Mouse (Mus musculus) MEL (cell line): ENCODE measurements around the gene Bfar. TPM values are rescaled to one million over a fixed set of nuclear protein-coding genes. Genes with fewer than 3 reads are reported as not detected.

Experiments
- DNase-seq: peaks from one replicate; pipeline ENCODE4 v3.0.0; 2011; ENCODE audit warnings: low read depth, low spot score
- H3K27ac ChIP-seq: 2 replicates; pipeline ENCODE4 v1.5.1; 2012; ENCODE audit warnings: low read depth, mild to moderate bottlenecking, control low read depth, low read length, moderate library complexity; ENCODE audit not compliant: control insufficient read depth
- H3K27me3 ChIP-seq, 2 experiments: fragments of 150-350 bp in 1 of 2; sonication (generic) in 1 of 2; 2 replicates each; pipeline ENCODE4 v1.6.1; 2012; ENCODE audit warnings: low read length in 2 of 2, mild to moderate bottlenecking in 2 of 2, improper control_type of control experiment in 1 of 2, moderate library complexity in 1 of 2; ENCODE audit not compliant: insufficient read depth in 2 of 2, control insufficient read depth in 1 of 2
- H3K36me3 ChIP-seq, 2 experiments: 2 replicates each; pipeline ENCODE4 v1.6.1; 2012 to 2014; ENCODE audit warnings: low read length in 2 of 2, improper control_type of control experiment in 1 of 2, inconsistent platforms in 1 of 2, mild to moderate bottlenecking in 1 of 2; ENCODE audit not compliant: insufficient read depth in 2 of 2, control insufficient read depth in 1 of 2
- H3K4me1 ChIP-seq, 2 experiments: fragments of 150-350 bp in 1 of 2; sonication (generic) in 1 of 2; 2 replicates each; pipeline ENCODE4 v1.6.1; 2012; ENCODE audit warnings: low read length in 2 of 2, improper control_type of control experiment in 1 of 2, mild to moderate bottlenecking in 1 of 2; ENCODE audit not compliant: insufficient read depth in 2 of 2, control insufficient read depth in 1 of 2
- H3K4me3 ChIP-seq, 2 experiments: fragments of 150-350 bp in 1 of 2; sonication (generic) in 1 of 2; 2 replicates each; pipeline ENCODE4 v1.5.1; 2012; ENCODE audit warnings: low read depth in 2 of 2, low read length in 2 of 2, mild to moderate bottlenecking in 2 of 2, moderate library complexity in 2 of 2, control low read depth in 1 of 2, improper control_type of control experiment in 1 of 2; ENCODE audit not compliant: control insufficient read depth in 1 of 2, insufficient read depth in 1 of 2
- H3K79me2 ChIP-seq: 2 replicates; pipeline ENCODE4 v1.6.1; 2012; ENCODE audit warnings: mild to moderate bottlenecking, low read length, moderate library complexity; ENCODE audit not compliant: control insufficient read depth, poor library complexity, insufficient read depth
- H3K9ac ChIP-seq: 2 replicates; pipeline ENCODE4 v1.6.1; 2012; ENCODE audit warnings: low read depth, mild to moderate bottlenecking, control low read depth, low read length, moderate library complexity; ENCODE audit not compliant: control insufficient read depth, poor library complexity, severe bottlenecking
- H3K9me3 ChIP-seq: fragments of 150-350 bp; sonication (generic); replicated peaks from 2 replicates; pipeline ENCODE4 v1.6.1; 2012; ENCODE audit warnings: mild to moderate bottlenecking, low read length, improper control_type of control experiment, moderate library complexity; ENCODE audit not compliant: insufficient read depth
- BHLHE40 ChIP-seq: IDR thresholded peaks from 2 replicates; pipeline ENCODE4 v1.6.1; 2012; ENCODE audit warnings: low read depth, mild to moderate bottlenecking, inconsistent platforms, low read length, improper control_type of control experiment, borderline replicate concordance
- CHD1 ChIP-seq: IDR thresholded peaks from 2 replicates; pipeline ENCODE4 v1.6.1; 2012; ENCODE audit warnings: low read depth, mild to moderate bottlenecking, inconsistent platforms, low read length, improper control_type of control experiment
- CTCF ChIP-seq, 3 experiments: IDR thresholded peaks in 2 of 3; conservative IDR thresholded peaks in 1 of 3; 2 replicates each; pipeline ENCODE4 v1.5.1; 2011 to 2012; ENCODE audit warnings: low read length in 3 of 3, low read depth in 2 of 3, mild to moderate bottlenecking in 2 of 3, improper control_type of control experiment in 1 of 3, inconsistent platforms in 1 of 3, mixed read lengths in 1 of 3, moderate library complexity in 1 of 3; ENCODE audit not compliant: control insufficient read depth in 1 of 3, insufficient read depth in 1 of 3, poor library complexity in 1 of 3, severe bottlenecking in 1 of 3
- E2F4 ChIP-seq: IDR thresholded peaks from 2 replicates; pipeline ENCODE4 v1.6.1; 2011; ENCODE audit warnings: low read depth, low read length, improper control_type of control experiment, borderline replicate concordance
- EP300 ChIP-seq, 2 experiments: IDR thresholded peaks; 2 replicates each; pipeline ENCODE4 v1.6.1; 2011; ENCODE audit warnings: improper control_type of control experiment in 2 of 2, low read length in 2 of 2, low read depth in 1 of 2, mild to moderate bottlenecking in 1 of 2
- ETS1 ChIP-seq: IDR thresholded peaks from 2 replicates; pipeline ENCODE4 v1.6.1; 2012; ENCODE audit warnings: low read depth, mild to moderate bottlenecking, inconsistent platforms, low read length, improper control_type of control experiment, moderate library complexity
- GABPA ChIP-seq: IDR thresholded peaks from 2 replicates; pipeline ENCODE4 v1.6.1; 2012; ENCODE audit warnings: low read depth, mild to moderate bottlenecking, inconsistent platforms, low read length, improper control_type of control experiment, moderate library complexity
- GATA1 ChIP-seq: IDR thresholded peaks from 2 replicates; pipeline ENCODE4 v1.6.1; 2011; ENCODE audit warnings: low read depth, low read length, improper control_type of control experiment
- HCFC1 ChIP-seq: IDR thresholded peaks from 2 replicates; pipeline ENCODE4 v1.6.1; 2012; ENCODE audit warnings: low read depth, mild to moderate bottlenecking, inconsistent platforms, low read length, improper control_type of control experiment, moderate library complexity
- JUND ChIP-seq: IDR thresholded peaks from 2 replicates; pipeline ENCODE4 v1.6.1; 2011; ENCODE audit warnings: low read depth, mild to moderate bottlenecking, improper control_type of control experiment, low read length
- MAZ ChIP-seq: IDR thresholded peaks from 2 replicates; pipeline ENCODE4 v1.6.1; 2012; ENCODE audit warnings: low read depth, mild to moderate bottlenecking, inconsistent platforms, low read length, improper control_type of control experiment
- MYB ChIP-seq: IDR thresholded peaks from 2 replicates; pipeline ENCODE4 v1.6.1; 2011; ENCODE audit warnings: mild to moderate bottlenecking, low read depth, low read length, improper control_type of control experiment
- NELFE ChIP-seq: IDR thresholded peaks from 2 replicates; pipeline ENCODE4 v1.6.1; 2011; ENCODE audit warnings: low read depth, low read length, improper control_type of control experiment
- NRF1 ChIP-seq: IDR thresholded peaks from 2 replicates; pipeline ENCODE4 v1.6.1; 2014; ENCODE audit warnings: low read depth, mild to moderate bottlenecking, inconsistent platforms, low read length, improper control_type of control experiment, moderate library complexity; ENCODE audit not compliant: poor library complexity, insufficient read depth, severe bottlenecking
- POLR2A ChIP-seq, 2 experiments: IDR thresholded peaks; 2 replicates each; pipeline ENCODE4 v1.6.1; 2011 to 2012; ENCODE audit warnings: low read length in 2 of 2, mild to moderate bottlenecking in 2 of 2, control low read depth in 1 of 2, improper control_type of control experiment in 1 of 2, low read depth in 1 of 2, moderate library complexity in 1 of 2; ENCODE audit not compliant: control insufficient read depth in 1 of 2, insufficient read depth in 1 of 2, poor library complexity in 1 of 2
- POLR2AphosphoS2 ChIP-seq: IDR thresholded peaks from 2 replicates; pipeline ENCODE4 v1.6.1; 2011; ENCODE audit warnings: low read length, improper control_type of control experiment
- POLR2AphosphoS5 ChIP-seq: IDR thresholded peaks from 2 replicates; pipeline ENCODE4 v1.6.1; 2012; ENCODE audit warnings: low read depth, borderline replicate concordance, mild to moderate bottlenecking, inconsistent platforms, low read length, moderate library complexity, mixed read lengths
- RAD21 ChIP-seq: IDR thresholded peaks from 2 replicates; pipeline ENCODE4 v1.6.1; 2011; ENCODE audit warnings: mild to moderate bottlenecking, low read depth, low read length, improper control_type of control experiment
- SMC3 ChIP-seq: IDR thresholded peaks from 2 replicates; pipeline ENCODE4 v1.6.1; 2011; ENCODE audit warnings: low read depth, low read length, improper control_type of control experiment
- TAL1 ChIP-seq: IDR thresholded peaks from 2 replicates; pipeline ENCODE4 v1.6.1; 2012; ENCODE audit warnings: mild to moderate bottlenecking, inconsistent platforms, low read length, moderate library complexity, mixed read lengths
- TCF12 ChIP-seq: IDR thresholded peaks from 2 replicates; pipeline ENCODE4 v1.6.1; 2014; ENCODE audit warnings: low read depth, mild to moderate bottlenecking, inconsistent platforms, low read length, improper control_type of control experiment, moderate library complexity
- UBTF ChIP-seq: IDR thresholded peaks from 2 replicates; pipeline ENCODE4 v1.6.1; 2012; ENCODE audit warnings: low read depth, mild to moderate bottlenecking, inconsistent platforms, low read length, improper control_type of control experiment, moderate library complexity, borderline replicate concordance; ENCODE audit not compliant: insufficient read depth
- USF1 ChIP-seq: IDR thresholded peaks from 2 replicates; pipeline ENCODE4 v1.6.1; 2014; ENCODE audit warnings: low read depth, mild to moderate bottlenecking, inconsistent platforms, low read length, improper control_type of control experiment, moderate library complexity
- USF2 ChIP-seq, 2 experiments: IDR thresholded peaks; 2 replicates each; pipeline ENCODE4 v1.6.1; 2011 to 2012; ENCODE audit warnings: improper control_type of control experiment in 2 of 2, low read length in 2 of 2, borderline replicate concordance in 1 of 2, inconsistent platforms in 1 of 2, low read depth in 1 of 2, mild to moderate bottlenecking in 1 of 2; ENCODE audit not compliant: insufficient read depth in 1 of 2
- ZC3H11A ChIP-seq: IDR thresholded peaks from 2 replicates; pipeline ENCODE4 v1.6.1; 2012; ENCODE audit warnings: low read depth, mild to moderate bottlenecking, inconsistent platforms, low read length, improper control_type of control experiment
- ZKSCAN1 ChIP-seq: IDR thresholded peaks from 2 replicates; pipeline ENCODE4 v1.6.1; 2012; ENCODE audit warnings: low read depth, mild to moderate bottlenecking, inconsistent platforms, low read length, improper control_type of control experiment, moderate library complexity
- ZMIZ1 ChIP-seq: IDR thresholded peaks from 2 replicates; pipeline ENCODE4 v1.6.1; 2012; ENCODE audit warnings: low read depth, mild to moderate bottlenecking, inconsistent platforms, low read length, improper control_type of control experiment, moderate library complexity
- polyA plus RNA-seq, 2 experiments: library from polyadenylated mRNA; stranded (reverse) in 1 of 2; unstranded in 1 of 2; fragments of >175 nt in 1 of 2; fragments of >200 nt in 1 of 2; gene quantifications; 2 replicates each; pipeline versions ENCODE4 v1.2.1 to v1.2.4; 2012; ENCODE audit warnings: low replicate concordance in 2 of 2, low read depth in 1 of 2; ENCODE audit not compliant: insufficient read length in 2 of 2, insufficient read depth in 1 of 2, missing spikeins in 1 of 2
- total RNA-seq: library from RNA; depleted of rRNA; stranded (reverse); fragments of 300-350 nt; gene quantifications from 2 replicates; pipeline ENCODE4 v1.2.3, GENCODE M21; 2012

Bfar gene
- total and polyA plus RNA-seq, 3 experiments = 20.6 to 21.8 TPM; not detected in 1

DNA sequence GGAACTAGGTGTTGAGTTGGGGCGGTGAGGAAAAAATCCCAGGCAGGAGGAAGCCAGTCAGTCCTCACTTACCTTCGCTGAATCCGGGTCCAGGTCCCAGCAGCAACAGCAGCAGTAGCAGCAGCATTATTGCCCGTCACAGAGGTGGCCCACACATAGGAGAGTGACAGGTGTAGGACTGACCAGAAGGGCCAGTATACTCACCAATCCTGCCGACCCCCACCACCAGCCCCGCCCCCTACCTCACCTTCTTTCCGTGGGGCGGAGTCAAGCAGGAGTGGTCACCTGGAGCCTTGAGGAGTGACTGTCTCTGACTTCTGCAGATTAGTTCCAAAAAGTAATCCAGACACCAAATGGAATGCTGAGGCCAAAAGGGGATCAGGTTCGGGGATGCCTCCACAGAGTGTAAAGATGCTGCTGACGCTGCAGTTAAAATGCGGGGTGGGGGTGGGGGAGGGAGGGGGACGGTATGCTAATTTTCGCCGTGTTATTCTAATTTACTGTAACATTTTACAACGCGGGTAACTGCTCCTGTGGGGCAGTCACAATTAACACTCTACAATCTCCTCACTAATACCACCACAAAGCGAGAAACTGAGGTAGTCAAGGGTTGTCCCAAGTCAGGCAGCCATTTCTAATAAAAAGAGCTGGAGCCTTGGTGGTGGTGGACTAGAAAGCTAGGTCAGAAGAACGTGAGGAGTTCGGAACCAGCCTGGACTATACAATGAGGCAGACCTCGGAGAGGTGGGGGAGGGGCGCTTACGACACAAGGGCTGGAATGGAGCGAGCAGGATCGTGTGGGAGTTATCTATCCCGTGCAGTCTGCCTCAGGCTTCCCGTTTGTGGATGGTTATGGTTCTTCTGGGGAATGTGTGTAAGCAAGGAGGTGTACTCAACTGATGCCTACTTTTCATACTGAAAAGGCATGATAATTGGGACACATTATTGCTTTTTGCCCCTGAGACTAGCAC, 58.9 kb downstream of the Bfar start, which contains the start of gene Pla2g10:
Pla2g10 (minus strand) TSS at position 699 of the 971 bp plus-strand sequence.
- Histone ChIP-seq H3K9me3 (no peaks in the 10 kb centered on the region), H3K79me2 (no peaks in the 10 kb centered on the region), H3K36me3 (peaks cover 0 to 2% of the 10 kb centered on the region in 2 experiments; a peak in 1 of 4 replicates), H3K27ac (no peak within 1 kb of the TSS)
- DNase-seq = peak; percentile 28
- TF ChIP-seq ZKSCAN1 (no peak), USF1 (no peak), SMC3 (no peak), TAL1 (peak; percentile 61), GABPA (no peak), GATA1 (peak; percentile 35; the same call in 1 of the 2 replicates), BHLHE40 (no peak), POLR2AphosphoS5 (no peak), ZMIZ1 (no peak), CHD1 (no peak), POLR2A (IDR thresholded peaks at IDR 0.05; ENCODE audit: control insufficient read depth in 1 of 2, insufficient read depth in 1 of 2, low read depth in 1 of 2, low read length in 2 of 2, poor library complexity in 1 of 2) (no peak), EP300 (IDR thresholded peaks at IDR 0.05; ENCODE audit: low read depth in 1 of 2, low read length in 2 of 2) (0 out of 4 replicates have a peak, but pooled peaks of 1 of the 2 experiments have one; percentile 28), HCFC1 (no peak), TCF12 (0 out of 2 replicates have a peak, but pooled peaks have one; percentile 14), E2F4 (no peak), POLR2AphosphoS2 (no peak), ZC3H11A (no peak)
- TF ChIP-seq, all 39 proteins: peak for 4
- H3K4me3 ChIP-seq = peak within 1 kb of the TSS in 1 of 2 experiments; percentile 19; a peak in 1 of 4 replicates
- H3K4me1 ChIP-seq = peaks cover 2 to 4% of the 10 kb centered on the region in 2 experiments; a peak in 2 of 4 replicates
- no peaks in the 10 kb centered on the region; a peak in 1 of 4 replicates for H3K27me3 ChIP-seq
- no peak within 1 kb of the TSS for H3K9ac ChIP-seq

DNA sequence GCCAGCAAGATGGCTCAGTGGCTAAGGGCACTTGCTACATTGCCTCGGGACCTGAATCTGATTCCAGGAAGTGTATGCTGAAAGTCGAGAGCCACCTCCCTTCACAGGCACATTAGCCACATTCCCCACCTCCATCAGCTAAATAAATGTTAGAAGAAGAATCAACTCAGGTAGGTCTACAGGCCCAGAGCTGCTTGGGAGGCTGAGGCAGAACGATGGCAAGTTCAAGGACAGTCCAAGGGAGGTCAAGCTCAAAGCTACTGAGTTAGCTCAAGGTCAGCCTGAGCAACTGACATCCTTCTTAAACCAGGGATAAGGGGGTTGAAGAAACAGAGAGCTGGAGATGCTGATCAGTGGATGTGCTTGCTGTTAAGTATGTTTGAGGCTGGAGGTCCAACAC, 61.1 kb downstream of the Bfar start:
- Histone ChIP-seq H3K79me2 (no peaks in the 10 kb centered on the region), H3K4me1 (peaks cover 2 to 4% of the 10 kb centered on the region in 2 experiments; a peak in 2 of 4 replicates)
- DNase-seq = no peak
- TF ChIP-seq NELFE (no peak), CTCF (IDR thresholded peaks at IDR 0.05 in 2 of 3, conservative IDR thresholded peaks at IDR 0.05 in 1 of 3; ENCODE audit: control insufficient read depth in 1 of 3, insufficient read depth in 1 of 3, low read depth in 2 of 3, low read length in 3 of 3, poor library complexity in 1 of 3, severe bottlenecking in 1 of 3) (no peak), POLR2AphosphoS5 (no peak), RAD21 (no peak), UBTF (no peak), JUND (no peak), GATA1 (no peak), MAZ (no peak), NRF1 (no peak), USF2 (IDR thresholded peaks at IDR 0.05; ENCODE audit: borderline replicate concordance in 1 of 2, insufficient read depth in 1 of 2, low read depth in 1 of 2, low read length in 2 of 2) (no peak), USF1 (no peak), MYB (no peak), POLR2A (IDR thresholded peaks at IDR 0.05; ENCODE audit: control insufficient read depth in 1 of 2, insufficient read depth in 1 of 2, low read depth in 1 of 2, low read length in 2 of 2, poor library complexity in 1 of 2) (no peak), ZC3H11A (no peak), ETS1 (no peak), EP300 (IDR thresholded peaks at IDR 0.05; ENCODE audit: low read depth in 1 of 2, low read length in 2 of 2) (no peak), SMC3 (no peak), TAL1 (no peak)

More for the DNA sequence above, 61.1 kb downstream of the Bfar start:
- no peak overlapping the region for H3K9ac ChIP-seq
- H3K4me3 ChIP-seq = no peak overlapping the region
- no peak overlapping the region for H3K27ac ChIP-seq
- no peaks in the 10 kb centered on the region; a peak in 2 of 4 replicates for H3K27me3 ChIP-seq
- no peaks in the 10 kb centered on the region for H3K9me3 ChIP-seq
- H3K36me3 ChIP-seq = peaks cover 0 to 2% of the 10 kb centered on the region in 2 experiments; a peak in 1 of 4 replicates
